Mouse (Mus musculus) frontal cortex, adult (tissue): ENCODE measurements around the gene Rras2.

Source experiments
- ATAC-seq: cut with Nextera tagmentation; 2 replicates; pipeline ENCODE4 v1.9.2; 2017; ENCODE audit warnings: mild to moderate bottlenecking, moderate library complexity, mixed read lengths; ENCODE audit not compliant: low TSS enrichment

Gene Rras2

GRCm38 (mm10) chr7:114071851-114072616 is 45.5 kb downstream of the Rras2 start:
- peak; percentile 88 for ATAC-seq

- ATAC-seq: no peak
These were observed 46.2 kb downstream of the Rras2 start for GRCm38 (mm10) chr7:114071395-114071794.

- no peak for ATAC-seq
These were observed 47.1 kb downstream of the Rras2 start for GRCm38 (mm10) chr7:114070458-114070840.

DNA sequence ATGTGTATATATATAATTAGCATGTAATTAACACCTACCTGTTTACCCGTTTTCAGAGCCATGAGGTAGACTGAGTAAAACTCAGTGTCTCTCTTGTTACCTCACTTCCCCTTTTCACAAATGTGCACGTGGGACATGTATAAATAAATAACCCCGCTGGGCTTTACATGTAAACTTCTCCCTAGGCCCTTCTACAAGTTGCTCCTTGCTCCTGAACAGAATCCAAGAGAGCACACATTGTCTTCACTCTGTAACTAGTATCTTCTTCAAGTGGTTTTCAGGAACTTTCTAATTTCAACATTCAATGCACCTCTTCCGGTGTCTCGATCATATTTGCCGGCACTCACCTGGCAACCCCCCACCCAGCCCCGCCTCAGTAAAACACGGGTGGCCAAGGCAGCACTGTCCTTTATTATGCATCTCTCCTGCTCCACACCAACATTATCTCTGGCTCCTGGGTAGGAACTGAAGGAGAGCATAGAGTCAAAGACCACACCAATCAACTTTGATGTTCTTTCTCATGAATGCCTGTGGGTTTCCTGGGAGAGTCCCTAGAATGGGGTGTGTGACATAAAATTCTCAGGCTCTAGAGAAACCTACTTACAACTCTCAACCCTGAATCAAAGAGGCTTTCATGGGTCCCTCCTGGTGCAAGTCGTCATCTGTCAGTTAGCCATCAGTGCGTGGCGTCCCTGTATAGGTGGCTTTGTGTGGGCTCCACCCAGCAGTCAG is 47.7 kb downstream of the Rras2 start:
- ATAC-seq: no peak

DNA sequence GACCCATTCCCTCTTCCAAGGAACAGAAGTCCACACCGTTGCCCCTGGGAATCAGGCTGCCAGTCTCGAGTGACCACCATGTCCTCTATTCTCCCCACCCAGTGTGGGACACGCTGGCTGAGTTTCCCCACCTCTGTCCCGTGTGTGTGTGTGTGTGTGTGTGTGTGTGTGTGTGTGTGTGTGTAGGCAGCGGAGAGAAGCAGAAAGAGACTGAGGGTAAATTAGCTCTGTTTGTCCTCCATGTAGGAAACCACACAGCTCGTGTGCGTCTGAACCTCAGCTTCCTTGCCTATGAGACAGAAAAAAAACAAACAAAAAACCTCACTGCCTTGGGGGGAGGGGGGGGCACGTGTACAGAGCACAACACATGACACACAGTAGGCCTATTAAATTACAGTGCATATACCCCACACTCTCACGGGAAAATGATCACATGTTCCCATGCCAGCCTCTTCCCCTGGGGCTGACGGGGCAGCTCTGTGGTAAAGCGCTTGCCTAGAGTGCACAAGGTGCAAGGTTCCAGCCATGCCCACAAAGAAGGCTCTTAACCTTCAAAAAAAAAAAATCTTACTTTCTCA is 48.5 kb downstream of the Rras2 start:
- no peak for ATAC-seq

DNA sequence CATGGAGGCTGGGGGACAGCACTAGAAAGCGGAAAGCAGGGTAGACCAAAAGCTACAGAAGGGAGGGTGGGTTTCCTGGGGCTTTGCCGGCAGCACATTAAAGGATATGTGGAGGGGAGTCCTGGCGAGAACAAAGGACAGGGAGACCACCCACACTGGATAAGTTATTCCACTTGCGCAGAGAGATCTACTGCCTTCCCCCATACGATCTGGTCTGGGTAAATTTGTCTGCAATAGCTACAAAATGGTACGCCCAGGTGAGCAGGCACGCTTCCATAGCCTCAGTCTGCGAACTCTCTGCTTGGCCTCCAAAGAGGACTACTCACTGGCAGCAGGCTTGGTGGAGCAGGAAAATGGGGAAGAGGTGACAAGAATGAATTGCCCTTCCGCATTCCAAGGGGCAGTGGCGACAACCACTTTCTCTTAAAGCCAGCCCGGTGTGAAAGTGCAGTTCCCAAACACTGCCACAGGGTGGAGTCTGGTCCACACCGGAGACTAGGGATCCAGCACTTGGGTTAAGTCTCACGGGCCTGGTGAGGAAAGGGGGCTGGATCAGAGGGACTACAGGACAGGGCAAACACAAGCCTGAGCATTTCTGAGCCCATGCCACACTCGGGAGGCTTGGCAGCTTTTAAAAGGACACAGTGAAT is 50.9 kb downstream of the Rras2 start:
- ATAC-seq: peak; percentile 55

DNA sequence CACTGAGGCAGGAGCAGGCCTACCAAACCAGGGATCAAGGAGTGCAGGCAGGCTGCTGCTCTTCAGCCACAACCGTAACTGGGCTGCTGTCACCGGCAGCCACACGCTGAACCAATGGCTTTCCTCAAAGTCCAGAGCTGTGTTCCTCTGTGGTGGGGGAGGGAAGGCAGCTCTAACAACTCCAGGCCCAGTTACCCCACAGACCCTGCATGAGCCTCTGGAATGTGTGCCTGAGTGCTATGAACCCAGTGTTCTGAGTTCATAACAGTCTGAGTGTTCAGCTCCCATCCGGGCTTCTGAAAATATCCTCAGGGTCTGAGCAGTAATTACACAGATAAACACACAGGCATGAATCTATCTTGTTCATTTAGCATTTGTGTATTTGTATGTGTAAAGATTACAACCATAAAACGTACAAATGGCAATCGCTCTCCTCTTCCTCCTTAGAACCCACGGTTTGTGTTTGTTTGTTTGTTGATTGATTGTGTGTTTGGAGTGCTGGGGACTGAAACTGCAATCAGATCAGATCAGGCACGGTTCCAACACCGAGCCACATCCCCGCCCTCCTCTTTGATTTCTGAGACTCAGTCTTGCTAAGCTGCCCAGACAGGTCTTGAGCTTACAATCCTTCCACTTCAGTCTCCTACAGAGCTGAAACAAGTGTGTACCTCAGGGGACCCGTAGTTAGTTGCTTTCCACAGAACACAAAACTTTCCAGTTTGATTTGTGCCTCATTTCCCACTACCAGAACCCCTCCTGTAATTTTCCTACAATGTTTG is 52.0 kb downstream of the Rras2 start:
- no peak for ATAC-seq

GRCm38 (mm10) chr7:114063966-114064365 is 53.6 kb downstream of the Rras2 start:
- ATAC-seq: no peak

DNA sequence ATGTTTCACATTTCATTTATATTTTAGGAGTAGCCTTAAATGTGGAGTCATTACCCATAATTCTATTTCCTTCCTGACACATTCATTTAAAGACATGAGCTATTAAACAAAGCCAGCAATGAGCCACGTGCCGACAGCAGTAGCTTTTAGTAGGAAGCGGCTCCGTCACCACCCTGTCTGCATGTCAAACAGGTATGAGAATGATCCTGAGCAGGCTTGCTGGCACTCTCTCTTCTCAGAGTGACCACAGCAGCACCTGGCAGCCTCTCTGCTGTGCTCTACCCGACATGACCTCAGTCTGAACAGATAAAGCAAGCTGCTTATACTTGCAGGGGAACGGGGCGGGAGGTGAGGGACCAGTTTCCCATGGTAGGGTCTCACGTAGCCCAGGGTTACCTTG is 54.0 kb downstream of the Rras2 start:
- peak; percentile 36 for ATAC-seq

DNA sequence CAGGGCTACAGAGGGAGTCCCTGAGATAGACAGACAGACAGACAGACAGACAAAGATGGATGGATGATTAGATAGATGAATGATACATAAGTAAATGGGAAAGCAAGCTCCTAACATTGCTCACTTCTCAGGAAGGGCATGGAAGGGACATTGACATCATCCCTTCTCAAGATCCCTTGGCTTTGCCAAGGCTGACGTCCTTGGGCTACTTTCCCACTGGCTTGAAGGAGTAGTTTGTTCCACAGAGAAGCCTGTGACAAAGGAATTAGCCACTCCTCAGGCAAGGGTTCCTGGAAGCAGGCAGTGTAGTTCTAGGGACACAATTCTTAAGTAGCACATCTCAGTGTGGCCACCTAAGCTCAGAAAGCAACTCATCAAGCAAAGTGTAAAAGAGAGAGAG is 55.1 kb downstream of the Rras2 start:
- ATAC-seq: no peak

- no peak for ATAC-seq
These were observed 57.1 kb downstream of the Rras2 start for GRCm38 (mm10) chr7:114060445-114060844.

- peak; percentile 13; the same call in 1 of the 2 replicates for ATAC-seq
These were observed 58.6 kb downstream of the Rras2 start for GRCm38 (mm10) chr7:114058927-114059441.

GRCm38 (mm10) chr7:114058166-114058565 is 59.4 kb downstream of the Rras2 start:
- no peak for ATAC-seq

DNA sequence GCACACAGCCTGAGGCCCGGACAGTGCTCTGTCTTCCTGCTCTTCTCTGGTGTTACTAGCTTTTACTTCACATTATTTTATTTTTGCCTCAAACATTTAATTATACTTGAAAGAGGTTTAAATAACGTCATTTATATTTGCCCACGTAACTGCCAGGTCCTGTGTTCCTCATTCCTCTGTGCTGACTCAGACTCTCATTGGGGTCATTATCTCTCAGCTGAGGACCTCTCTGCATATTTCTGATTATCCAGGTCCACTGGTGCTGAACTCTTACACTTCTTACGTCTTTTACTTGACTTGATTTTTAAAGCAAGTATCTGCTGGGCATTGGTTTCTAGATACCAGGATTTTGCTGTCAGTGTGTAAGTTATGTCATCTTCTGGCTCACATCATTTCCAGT is 63.9 kb downstream of the Rras2 start:
- ATAC-seq: no peak

DNA sequence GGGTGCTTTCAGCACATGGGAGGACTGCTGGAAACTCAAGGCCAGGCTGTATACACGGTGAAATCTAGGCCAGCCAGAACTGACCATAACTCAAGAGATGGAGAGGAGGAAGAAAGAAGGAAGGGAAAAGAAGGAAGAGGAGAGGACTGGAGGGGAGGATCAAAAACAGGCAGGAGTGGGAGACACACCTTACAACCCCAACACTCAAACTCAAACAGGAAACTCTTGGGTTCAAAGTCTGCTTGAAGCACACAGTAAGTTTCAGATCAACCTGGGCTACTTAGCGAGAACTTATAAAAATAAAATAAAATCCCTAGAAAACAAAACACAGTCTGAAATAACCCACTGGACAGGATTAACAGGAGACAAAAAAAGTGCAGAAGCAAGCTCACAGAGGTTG is 71.8 kb downstream of the Rras2 start:
- ATAC-seq: no peak

DNA sequence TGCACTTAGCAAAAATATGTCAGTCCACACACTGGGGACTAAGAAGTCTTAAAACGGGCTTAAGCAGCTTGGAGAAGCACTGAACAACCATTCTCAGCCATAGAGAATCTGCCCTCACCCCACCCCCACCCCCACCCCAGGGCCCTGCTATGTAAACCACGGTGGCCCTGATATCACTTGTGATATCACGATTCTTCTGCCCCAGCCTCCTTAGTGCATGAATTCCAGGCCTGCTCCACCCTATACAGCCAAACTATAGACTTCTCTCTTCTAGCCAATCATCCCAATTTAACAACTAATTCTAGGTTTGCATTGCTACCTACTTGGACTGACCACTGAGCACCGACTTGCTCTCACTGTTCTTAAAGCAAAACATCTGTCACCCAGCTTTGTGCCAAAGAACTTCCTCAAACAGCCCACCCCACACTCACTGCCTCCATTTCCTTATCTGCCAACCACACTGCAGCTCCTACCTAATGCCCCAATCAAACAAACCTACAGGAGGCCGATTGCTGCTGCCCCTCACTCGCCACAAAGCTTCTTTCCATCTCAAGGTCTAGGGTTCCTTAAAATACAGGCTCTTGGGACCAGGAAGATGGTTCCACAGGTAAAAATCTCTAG is 73.5 kb downstream of the Rras2 start:
- no peak for ATAC-seq

DNA sequence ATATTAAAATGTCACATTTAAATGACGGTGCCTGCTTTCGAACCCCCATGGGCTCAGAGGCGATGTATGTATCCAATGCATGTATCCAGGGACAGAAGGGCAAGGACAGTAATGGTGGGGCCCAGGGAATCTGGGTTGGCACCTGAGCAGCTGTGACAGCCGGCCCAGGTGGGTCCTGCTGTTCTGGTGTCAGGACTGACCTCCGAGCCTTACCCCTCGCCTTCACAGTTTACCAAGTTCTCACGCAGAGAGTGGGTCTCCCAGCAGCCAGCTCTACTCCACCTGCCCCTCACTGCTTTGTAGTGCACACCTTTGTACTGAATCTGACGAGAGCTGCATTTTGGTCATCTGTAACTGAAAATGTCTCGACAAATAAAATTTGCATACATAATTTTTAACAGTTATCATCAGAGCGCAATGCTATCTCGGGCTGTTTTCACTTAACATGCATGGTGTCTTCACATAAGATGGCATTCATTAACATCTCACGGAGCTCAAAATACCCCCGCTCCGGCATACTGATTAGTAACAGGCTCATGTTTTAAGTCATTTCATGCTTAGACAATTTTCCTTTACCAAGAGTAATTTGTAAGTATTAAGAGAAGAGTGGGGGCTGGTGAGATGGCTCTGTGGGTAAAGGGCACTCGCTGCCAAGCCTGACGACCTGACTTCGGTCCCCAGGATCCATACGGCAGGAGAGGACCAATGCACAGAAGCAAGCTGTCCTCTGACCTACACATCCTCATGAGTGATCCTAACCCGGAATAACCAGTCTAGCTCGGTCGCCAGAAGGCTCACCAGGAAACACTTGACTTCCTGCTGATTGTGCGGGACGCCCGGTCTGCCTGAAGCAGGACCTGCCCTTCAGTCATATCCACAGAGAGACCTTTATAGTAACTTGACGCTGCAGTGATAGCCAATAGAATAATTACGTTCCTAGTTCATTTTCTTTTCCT is 74.3 kb downstream of the Rras2 start:
- ATAC-seq: no peak

- no peak; the same call in 1 of the 2 replicates for ATAC-seq
These were observed 76.2 kb downstream of the Rras2 start for GRCm38 (mm10) chr7:114041349-114041748.

- ATAC-seq: no peak
These were observed 80.3 kb downstream of the Rras2 start for GRCm38 (mm10) chr7:114037237-114037636.

DNA sequence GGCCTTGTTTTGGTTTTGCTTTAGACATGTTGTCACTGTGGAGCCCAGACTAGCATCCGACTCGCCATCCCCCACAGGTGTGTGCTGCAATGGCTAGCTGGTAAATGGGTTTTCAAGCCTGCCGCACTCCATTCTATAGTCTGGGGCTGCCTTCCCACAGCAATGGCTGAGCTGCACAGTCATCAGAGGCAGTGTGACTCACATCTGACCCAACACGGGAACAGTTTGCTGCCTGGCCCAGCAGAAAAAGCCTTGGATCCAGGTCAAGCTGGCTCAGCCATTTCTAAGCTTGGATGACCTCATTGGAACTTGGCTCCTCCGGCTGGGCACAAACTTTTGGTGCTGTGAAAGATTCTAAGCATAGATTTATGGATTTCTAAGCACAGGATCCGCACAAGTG is 88.0 kb downstream of the Rras2 start:
- peak; percentile 56 for ATAC-seq
